Mouse (Mus musculus): ENCODE data around the gene Lhx4. TPM values are rescaled to one million over a fixed set of nuclear protein-coding genes. Genes with fewer than 3 reads are reported as not detected.

The Lhx4 gene
- total and polyA plus RNA-seq, 3 experiments = not detected

- no peak overlapping the region for H3K9ac ChIP-seq (ENCODE audit: control insufficient read depth, low read depth, low read length, poor library complexity, severe bottlenecking)
- no peaks in the 10 kb centered on the region for H3K79me2 ChIP-seq (ENCODE audit: control insufficient read depth, insufficient read depth, low read length, poor library complexity)
- H3K27me3 ChIP-seq (ENCODE audit: control insufficient read depth in 1 of 2, insufficient read depth in 2 of 2, low read length in 2 of 2) = no peaks in the 10 kb centered on the region
- H3K9me3 ChIP-seq (replicated peaks; ENCODE audit: insufficient read depth, low read length) = no peaks in the 10 kb centered on the region
- DNase-seq (ENCODE audit: low read depth, low spot score) = no peak
- H3K27ac ChIP-seq (ENCODE audit: control insufficient read depth, low read depth, low read length) = no peak overlapping the region
- H3K4me1 ChIP-seq (ENCODE audit: control insufficient read depth in 1 of 2, insufficient read depth in 2 of 2, low read length in 2 of 2) = peaks cover 0 to under 1% of the 10 kb centered on the region in 2 experiments; a peak in 1 of 4 replicates
- TF ChIP-seq BHLHE40 (IDR thresholded peaks at IDR 0.05; ENCODE audit: borderline replicate concordance, low read depth, low read length) (no peak), SIN3A (IDR thresholded peaks at IDR 0.05; ENCODE audit: low read length) (no peak), E2F4 (IDR thresholded peaks at IDR 0.05; ENCODE audit: borderline replicate concordance, low read depth, low read length) (no peak), ETS1 (IDR thresholded peaks at IDR 0.05; ENCODE audit: low read depth, low read length) (no peak), MAX (IDR thresholded peaks at IDR 0.05; ENCODE audit: low read length) (no peak), POLR2A (IDR thresholded peaks at IDR 0.05; ENCODE audit: control insufficient read depth in 1 of 2, insufficient read depth in 1 of 2, low read depth in 1 of 2, low read length in 2 of 2, poor library complexity in 1 of 2) (no peak), MAFK (IDR thresholded peaks at IDR 0.05; ENCODE audit: borderline replicate concordance, low read depth, low read length) (no peak), RCOR1 (IDR thresholded peaks at IDR 0.05; ENCODE audit: low read depth, low read length) (no peak), ELF1 (IDR thresholded peaks at IDR 0.05; ENCODE audit: low read depth, low read length) (no peak), ZC3H11A (IDR thresholded peaks at IDR 0.05; ENCODE audit: low read depth, low read length) (no peak), MAZ (IDR thresholded peaks at IDR 0.05; ENCODE audit: low read depth, low read length) (no peak), USF2 (IDR thresholded peaks at IDR 0.05; ENCODE audit: borderline replicate concordance in 1 of 2, insufficient read depth in 1 of 2, low read depth in 1 of 2, low read length in 2 of 2) (no peak), ZMIZ1 (IDR thresholded peaks at IDR 0.05; ENCODE audit: low read depth, low read length) (no peak), EP300 (IDR thresholded peaks at IDR 0.05; ENCODE audit: low read depth in 1 of 2, low read length in 2 of 2) (no peak)
- no peaks in the 10 kb centered on the region for H3K36me3 ChIP-seq (ENCODE audit: control insufficient read depth in 1 of 2, insufficient read depth in 2 of 2, low read length in 2 of 2)
- H3K4me3 ChIP-seq (ENCODE audit: control insufficient read depth in 1 of 2, insufficient read depth in 1 of 2, low read depth in 2 of 2, low read length in 2 of 2) = no peak overlapping the region
These were observed 38.9 kb upstream of the Lhx4 start for GRCm38 (mm10) chr1:155790111-155790974.

DNA sequence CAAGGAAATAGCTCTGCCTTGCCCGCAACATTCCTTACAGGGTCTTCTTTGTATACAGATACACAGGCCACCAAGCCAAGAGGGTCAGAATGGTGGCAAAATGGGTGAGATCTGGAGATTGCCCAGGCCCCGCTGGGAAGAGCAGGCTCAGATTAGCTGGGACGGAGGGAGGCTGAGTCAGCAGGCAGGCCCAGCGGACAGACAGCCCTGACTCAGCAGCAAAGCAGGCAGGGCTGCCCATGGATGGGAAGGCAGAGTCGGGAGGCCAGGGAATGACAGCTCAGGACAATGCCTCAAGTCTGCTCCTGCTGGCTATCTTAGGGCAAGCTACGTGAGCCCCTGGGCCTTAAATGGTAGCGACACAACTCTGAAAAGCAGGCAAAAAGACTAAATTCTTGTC lies 34.4 kb upstream of the Lhx4 start:
- TF ChIP-seq RCOR1 (IDR thresholded peaks at IDR 0.05; ENCODE audit: low read depth, low read length) = no peak
- TF ChIP-seq UBTF (IDR thresholded peaks at IDR 0.05; ENCODE audit: borderline replicate concordance, insufficient read depth, low read depth, low read length) = no peak
- TF ChIP-seq MYB (IDR thresholded peaks at IDR 0.05; ENCODE audit: low read depth, low read length) = no peak
- no peak for TF ChIP-seq MXI1 (IDR thresholded peaks at IDR 0.05; ENCODE audit: low read depth, low read length)
- TF ChIP-seq HCFC1 (IDR thresholded peaks at IDR 0.05; ENCODE audit: low read depth, low read length) = no peak
- no peak for TF ChIP-seq ZKSCAN1 (IDR thresholded peaks at IDR 0.05; ENCODE audit: low read depth, low read length)
- no peak for TF ChIP-seq CHD2 (IDR thresholded peaks at IDR 0.05; ENCODE audit: low read length)
- no peak for TF ChIP-seq POLR2A (IDR thresholded peaks at IDR 0.05; ENCODE audit: control insufficient read depth in 1 of 2, insufficient read depth in 1 of 2, low read depth in 1 of 2, low read length in 2 of 2, poor library complexity in 1 of 2)
- no peak for TF ChIP-seq MAZ (IDR thresholded peaks at IDR 0.05; ENCODE audit: low read depth, low read length)
- TF ChIP-seq GATA1 (IDR thresholded peaks at IDR 0.05; ENCODE audit: low read depth, low read length) = no peak
- no peak for TF ChIP-seq SIN3A (IDR thresholded peaks at IDR 0.05; ENCODE audit: low read length)
- no peak for TF ChIP-seq ELF1 (IDR thresholded peaks at IDR 0.05; ENCODE audit: low read depth, low read length)
- no peak for TF ChIP-seq GABPA (IDR thresholded peaks at IDR 0.05; ENCODE audit: low read depth, low read length)
- no peak for TF ChIP-seq ZNF384 (IDR thresholded peaks at IDR 0.05; ENCODE audit: low read depth, low read length)
- no peak for TF ChIP-seq SMC3 (IDR thresholded peaks at IDR 0.05; ENCODE audit: low read depth, low read length)
- Histone ChIP-seq H3K4me1 (ENCODE audit: control insufficient read depth in 1 of 2, insufficient read depth in 2 of 2, low read length in 2 of 2) (peaks cover 0 to 11% of the 10 kb centered on the region in 2 experiments; a peak in 2 of 4 replicates), H3K79me2 (ENCODE audit: control insufficient read depth, insufficient read depth, low read length, poor library complexity) (no peaks in the 10 kb centered on the region), H3K9ac (ENCODE audit: control insufficient read depth, low read depth, low read length, poor library complexity, severe bottlenecking) (no peak overlapping the region), H3K9me3 (replicated peaks; ENCODE audit: insufficient read depth, low read length) (no peaks in the 10 kb centered on the region), H3K27me3 (ENCODE audit: control insufficient read depth in 1 of 2, insufficient read depth in 2 of 2, low read length in 2 of 2) (no peaks in the 10 kb centered on the region), H3K4me3 (ENCODE audit: control insufficient read depth in 1 of 2, insufficient read depth in 1 of 2, low read depth in 2 of 2, low read length in 2 of 2) (no peak overlapping the region), H3K36me3 (ENCODE audit: control insufficient read depth in 1 of 2, insufficient read depth in 2 of 2, low read length in 2 of 2) (peaks cover 0 to 8% of the 10 kb centered on the region in 2 experiments; a peak in 2 of 4 replicates), H3K27ac (ENCODE audit: control insufficient read depth, low read depth, low read length) (no peak overlapping the region)
- DNase-seq (ENCODE audit: low read depth, low spot score) = no peak

All from MEL (cell line).